Mouse (Mus musculus) heart, adult 11 months (tissue): ENCODE measurements at regions not wholly inside any gene's neighbourhood (a gene's known extent, or its start where the extent isn't known, plus 50 kb on each side); places are given as distances from the start of the nearest gene placed in this dataset.
"Not testable (repeated sequence)": the region's sequence is repeated elsewhere in the genome, so short reads cannot be mapped to it uniquely, and the experiment has no call there.

Source experiments
- DNase-seq: peaks from one replicate; pipeline ENCODE4 v3.0.0; 2022

GRCm38 (mm10) chr17:13552840-13553239, 198.5 kb downstream of the Tcp10c start:
- not testable (repeated sequence) for DNase-seq

- DNase-seq, result peak; percentile 99
These were observed 201.1 kb downstream of the Tcp10c start for GRCm38 (mm10) chr17:13555311-13556059.

- DNase-seq, result peak; percentile 95
These were observed 201.8 kb downstream of the Tcp10c start for GRCm38 (mm10) chr17:13556060-13556660.

- no peak for DNase-seq
These were observed 201.5 kb upstream of the Afdn start for GRCm38 (mm10) chr17:13558863-13559262.

GRCm38 (mm10) chr17:13561342-13561741, 199.0 kb upstream of the Afdn start:
- peak; percentile 95 for DNase-seq

GRCm38 (mm10) chr17:13562974-13563373, 197.4 kb upstream of the Afdn start:
- DNase-seq, result no peak

GRCm38 (mm10) chr17:13564800-13565199, 195.5 kb upstream of the Afdn start:
- DNase-seq, result no peak

- no peak for DNase-seq
These were observed 193.7 kb upstream of the Afdn start for GRCm38 (mm10) chr17:13566680-13567079.

- no peak for DNase-seq
These were observed 193.2 kb upstream of the Afdn start for GRCm38 (mm10) chr17:13567183-13567582.

- no peak for DNase-seq
These were observed 189.5 kb upstream of the Afdn start for GRCm38 (mm10) chr17:13570796-13571195.

GRCm38 (mm10) chr17:13572204-13572833, 188.0 kb upstream of the Afdn start:
- no peak for DNase-seq

- DNase-seq, result no peak
These were observed 187.3 kb upstream of the Afdn start for GRCm38 (mm10) chr17:13573036-13573435.

- DNase-seq, result no peak
These were observed 186.2 kb upstream of the Afdn start for GRCm38 (mm10) chr17:13574122-13574521.

- DNase-seq, result no peak
These were observed 185.5 kb upstream of the Afdn start for GRCm38 (mm10) chr17:13574682-13575444.

- DNase-seq, result no peak
These were observed 182.5 kb upstream of the Afdn start for GRCm38 (mm10) chr17:13577798-13578197.

- no peak for DNase-seq
These were observed 179.0 kb upstream of the Afdn start for GRCm38 (mm10) chr17:13581214-13581920.

- no peak for DNase-seq
These were observed 178.2 kb upstream of the Afdn start for GRCm38 (mm10) chr17:13581995-13582588.

- no peak for DNase-seq
These were observed 176.7 kb upstream of the Afdn start for GRCm38 (mm10) chr17:13583475-13584233.

- DNase-seq, result no peak
These were observed 175.9 kb upstream of the Afdn start for GRCm38 (mm10) chr17:13584394-13584793.

GRCm38 (mm10) chr17:13590240-13590837, 170.0 kb upstream of the Afdn start:
- not testable (repeated sequence) for DNase-seq
